Mouse (Mus musculus) bone marrow macrophage, adult 2 months (primary cell): ENCODE measurements around the gene Acot8.

Source experiments
- CTCF ChIP-seq: IDR thresholded peaks from 2 replicates; pipeline ENCODE4 v1.5.1; 2012; ENCODE audit warnings: low read depth, mild to moderate bottlenecking, low read length, moderate library complexity
- POLR2A ChIP-seq: IDR thresholded peaks from 2 replicates; pipeline ENCODE4 v1.6.1; 2012; ENCODE audit warnings: mild to moderate bottlenecking, low read depth, low read length, borderline replicate concordance

- no peak for TF ChIP-seq CTCF
- TF ChIP-seq POLR2A: no peak
Observed at GRCm38 (mm10) chr2:164781876-164782275, 22.8 kb downstream of the Acot8 start.
